Mouse (Mus musculus) limb, embryonic 11.5 days (tissue): ENCODE measurements around the gene Dpp7. TPM values are rescaled to one million over a fixed set of nuclear protein-coding genes. Genes with fewer than 3 reads are reported as not detected.

ENCODE experiments used
- ATAC-seq: fragments of 200-750 bp; cut with Nextera tagmentation; 2 replicates; pipeline ENCODE4 v1.8.0; 2017; ENCODE audit warnings: low read depth; ENCODE audit not compliant: insufficient number of reproducible peaks, low FRiP score, low TSS enrichment
- DNase-seq: peaks from one replicate; pipeline ENCODE4 v3.0.0-alpha.2; 2015; ENCODE audit warnings: low spot score
- H3K27ac ChIP-seq: fragments of 300-500 bp; sonication (generic); replicated peaks from 2 replicates; pipeline ENCODE4 v1.5.1; 2014; ENCODE audit warnings: low read depth, mild to moderate bottlenecking, low read length
- H3K27me3 ChIP-seq: fragments of 300-500 bp; sonication (generic); 2 replicates; pipeline ENCODE4 v1.6.1; 2014; ENCODE audit warnings: mild to moderate bottlenecking, low read length, mixed read lengths; ENCODE audit not compliant: control insufficient read depth, insufficient read depth
- H3K36me3 ChIP-seq: fragments of 300-500 bp; sonication (generic); 2 replicates; pipeline ENCODE4 v1.6.1; 2014; ENCODE audit warnings: mild to moderate bottlenecking, low read length, moderate library complexity, mixed read lengths; ENCODE audit not compliant: control insufficient read depth, insufficient read depth
- H3K4me1 ChIP-seq: fragments of 300-500 bp; sonication (generic); 2 replicates; pipeline ENCODE4 v1.6.1; 2014; ENCODE audit warnings: low read length, mixed read lengths; ENCODE audit not compliant: control insufficient read depth, insufficient read depth
- H3K4me2 ChIP-seq: fragments of 300-500 bp; sonication (generic); 2 replicates; pipeline ENCODE4 v1.6.1; 2014; ENCODE audit warnings: low read depth, mild to moderate bottlenecking, moderate library complexity; ENCODE audit not compliant: severe bottlenecking
- H3K4me3 ChIP-seq: fragments of 300-500 bp; sonication (generic); 2 replicates; pipeline ENCODE4 v1.5.1; 2014; ENCODE audit warnings: low read depth, low read length
- H3K9ac ChIP-seq: fragments of 300-500 bp; sonication (generic); 2 replicates; pipeline ENCODE4 v1.6.1; 2014; ENCODE audit warnings: mild to moderate bottlenecking, low read length
- H3K9me3 ChIP-seq: fragments of 300-500 bp; sonication (generic); 2 replicates; pipeline ENCODE4 v1.6.1; 2016; ENCODE audit warnings: low read length; ENCODE audit not compliant: control insufficient read depth
- WGBS: fragments of 180-500 bp; shearing (Covaris S2); extraction: QIAGEN DNeasy Blood & Tissue Kit; methylation state at CpG from one replicate; pipeline ENCODE4 v1.1.7; 2014; 5-methylcytosine and 5-hydroxymethylcytosine counted together
- polyA plus RNA-seq: library from polyadenylated mRNA; unstranded; fragments of >200 nt; fragmentation: Nextera tagmentation; extraction: Ambion mirVana; gene quantifications from 2 replicates; pipeline ENCODE4 v1.2.1, GENCODE M21; 2014

Gene Dpp7
- polyA plus RNA-seq, 1 experiment from 2014 or later = 16.6 TPM

DNA sequence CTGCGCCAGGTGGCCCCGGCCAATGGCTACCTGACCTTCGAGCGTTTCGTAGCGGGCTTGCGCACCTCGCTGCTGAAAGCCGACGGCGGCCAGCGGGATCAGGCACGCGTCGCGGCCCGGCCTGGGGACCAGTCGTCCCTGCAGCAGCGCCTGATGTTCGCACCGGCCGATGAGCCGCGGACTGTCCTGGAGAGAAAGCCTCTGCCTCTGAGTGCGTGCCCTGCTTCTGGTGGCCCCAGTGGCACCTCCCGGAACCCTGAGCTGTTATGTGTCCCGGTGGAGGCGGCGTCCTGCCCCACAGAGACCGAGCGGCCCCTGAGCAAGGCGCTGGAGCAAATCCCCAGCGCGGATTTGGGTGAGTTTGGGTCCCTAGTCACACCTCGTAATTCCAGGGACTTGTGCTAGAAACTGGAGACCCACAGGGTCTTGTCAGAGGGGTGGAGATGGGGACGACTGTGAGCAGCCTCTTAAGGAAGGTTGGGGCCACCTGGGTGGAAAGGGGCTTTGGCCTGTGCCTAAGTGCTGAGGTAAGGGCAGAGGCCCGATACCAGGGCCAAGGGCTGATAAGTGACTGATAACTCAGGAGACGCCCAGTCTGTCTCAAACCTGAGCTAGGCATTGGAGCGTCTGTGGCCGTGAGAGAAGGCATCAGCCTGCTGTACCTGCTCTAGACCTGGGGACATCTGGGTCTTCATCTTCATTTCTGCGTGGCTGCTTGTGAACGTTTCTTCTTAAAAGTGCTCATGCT lies 16.7 kb upstream of the Dpp7 start:
- 3% methylated on average over 42 of the region's 42 CpGs for WGBS
- Histone ChIP-seq H3K4me3 (peak overlapping the region; percentile 72), H3K4me1 (peaks cover 21% of the 10 kb centered on the region), H3K27me3 (no peaks in the 10 kb centered on the region), H3K36me3 (peaks cover 18% of the 10 kb centered on the region), H3K9me3 (no peaks in the 10 kb centered on the region), H3K27ac (no peak overlapping the region), H3K9ac (peak overlapping the region; percentile 77), H3K4me2 (peak overlapping the region; percentile 93)
- DNase-seq = no peak
- no peak for ATAC-seq

DNA sequence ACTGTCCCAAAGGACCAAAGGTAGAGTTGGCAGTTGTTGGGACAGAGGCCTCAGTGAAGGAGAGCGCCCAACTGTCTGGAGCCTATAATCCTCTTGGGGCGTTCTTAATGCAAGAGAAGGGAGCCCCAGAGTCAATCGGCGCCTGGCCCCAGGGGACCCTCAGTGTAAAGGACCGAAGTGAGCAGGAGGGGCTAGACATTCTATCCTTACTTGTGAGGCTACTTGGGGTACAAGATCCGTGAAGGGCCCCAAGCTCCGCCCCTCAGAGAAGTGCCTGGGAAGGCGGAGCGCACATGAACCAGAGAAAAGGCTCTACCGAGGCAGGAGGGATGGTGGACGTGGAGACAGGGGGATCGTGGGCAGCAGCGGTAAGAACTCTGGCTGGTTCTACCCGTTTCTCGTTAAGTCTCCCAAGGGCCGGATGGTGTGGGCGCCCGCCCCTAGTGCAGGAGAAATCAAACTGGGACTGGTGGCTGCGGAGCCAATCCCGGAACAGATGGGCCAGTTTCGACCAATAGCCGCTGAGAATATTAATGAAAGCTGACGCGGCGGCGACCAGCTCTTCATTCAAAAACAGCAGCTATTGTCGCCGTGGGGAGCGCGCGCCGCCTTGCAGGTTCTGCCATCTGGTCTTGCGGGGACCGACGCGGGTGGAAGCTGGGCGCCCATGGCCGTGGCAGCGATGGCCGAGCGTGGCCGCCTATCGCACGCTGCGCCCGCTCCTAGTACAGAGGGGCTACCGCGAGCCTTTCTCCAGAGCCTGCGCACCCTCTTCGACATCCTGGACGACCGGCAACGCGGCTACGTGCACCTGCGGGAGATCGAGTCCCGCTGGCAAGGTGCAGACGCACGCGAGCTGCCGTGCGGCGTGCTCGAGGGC lies 15.8 kb upstream of the Dpp7 start, which contains the start of gene Sapcd2:
Gene Sapcd2, plus strand, starts transcription at position 558 of the 880 bp plus-strand sequence.
- Histone ChIP-seq H3K9ac (peak within 1 kb of the TSS; percentile 77), H3K27ac (peak within 1 kb of the TSS; percentile 85), H3K4me1 (peaks cover 21% of the 10 kb centered on the region), H3K4me3 (peak within 1 kb of the TSS; percentile 72), H3K36me3 (peaks cover 13% of the 10 kb centered on the region), H3K4me2 (peak within 1 kb of the TSS; percentile 93), H3K27me3 (no peaks in the 10 kb centered on the region), H3K9me3 (no peaks in the 10 kb centered on the region)
- under 1% methylated on average over 65 of the region's 65 CpGs for WGBS
- DNase-seq (peak; percentile 93), ATAC-seq (peak; percentile 89)

DNA sequence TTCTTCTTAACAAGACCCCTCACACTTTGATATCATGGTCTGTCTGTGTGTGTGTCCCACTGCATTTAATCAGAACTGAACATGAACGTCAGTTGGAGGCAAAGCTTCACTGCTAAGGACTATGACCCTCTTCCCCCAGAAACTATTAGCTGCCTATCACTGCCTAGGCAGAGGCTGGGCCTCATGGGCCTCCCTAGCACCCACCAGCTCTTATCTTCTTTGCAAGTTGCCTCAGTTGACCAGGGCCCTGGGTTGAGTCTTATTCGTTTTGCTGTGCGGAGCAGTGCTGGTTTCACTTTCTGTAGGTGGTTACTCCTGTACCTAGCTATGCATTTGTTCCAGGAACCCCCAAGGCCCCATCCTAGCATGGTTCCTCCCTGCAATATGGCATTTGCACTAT lies 13.8 kb upstream of the Dpp7 start:
- WGBS = 86% methylated on average over 3 of the region's 3 CpGs
- Histone ChIP-seq H3K4me3 (no peak overlapping the region), H3K36me3 (peaks cover 3% of the 10 kb centered on the region), H3K27me3 (peaks cover 8% of the 10 kb centered on the region), H3K9me3 (no peaks in the 10 kb centered on the region), H3K9ac (no peak overlapping the region), H3K4me2 (no peak overlapping the region), H3K27ac (no peak overlapping the region), H3K4me1 (peaks cover 24% of the 10 kb centered on the region)
- DNase-seq (no peak), ATAC-seq (no peak)

DNA sequence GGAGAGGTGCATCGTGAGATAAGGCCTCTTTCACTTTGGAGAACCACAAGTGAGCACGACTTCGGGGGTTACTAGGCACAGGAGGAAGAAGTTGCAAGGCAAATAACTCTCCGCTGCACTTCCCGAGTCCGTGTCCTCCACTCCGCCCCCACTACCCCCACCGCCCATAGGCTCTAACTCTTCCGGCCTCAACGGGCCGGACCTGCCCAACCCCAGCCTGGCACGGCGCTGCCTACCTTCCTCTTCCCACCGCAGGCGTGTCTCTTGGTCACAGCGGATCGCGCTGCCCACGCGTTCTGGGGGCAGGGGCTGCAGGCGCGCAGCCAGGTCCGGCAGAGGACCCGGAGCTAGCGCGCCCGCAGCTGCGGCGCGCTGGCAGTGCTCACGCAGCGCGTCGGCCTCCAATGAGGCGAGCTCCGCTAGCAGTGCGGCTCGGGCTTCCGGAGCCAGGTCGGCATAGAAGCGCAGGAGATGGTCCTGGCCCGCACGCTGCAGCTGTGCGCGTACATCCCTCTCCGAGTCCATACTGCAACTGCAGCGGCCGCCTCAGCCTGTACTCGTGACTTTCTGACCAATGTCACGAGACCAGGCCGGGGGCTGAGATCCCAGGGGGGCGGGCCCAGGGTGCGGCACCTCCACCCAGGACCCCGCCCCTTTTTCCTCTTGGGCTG lies 9.1 kb upstream of the Dpp7 start, which contains the start of gene Uap1l1:
Gene Uap1l1, minus strand, starts transcription at position 592 of the 671 bp plus-strand sequence.
- DNase-seq (peak; percentile 79), ATAC-seq (peak; percentile 58; the same call in 1 of the 2 replicates)
- Histone ChIP-seq H3K27ac (no peak within 1 kb of the TSS), H3K4me1 (0 out of 2 replicates have a peak, but pooled peaks cover 3% of the 10 kb centered on the region), H3K9ac (peak within 1 kb of the TSS; percentile 73), H3K27me3 (peaks cover 18% of the 10 kb centered on the region), H3K36me3 (no peaks in the 10 kb centered on the region; the same call in 1 of the 2 replicates), H3K9me3 (no peaks in the 10 kb centered on the region), H3K4me3 (peak within 1 kb of the TSS; percentile 56), H3K4me2 (peak within 1 kb of the TSS; percentile 99)
- WGBS = under 1% methylated on average over 54 of the region's 54 CpGs

DNA sequence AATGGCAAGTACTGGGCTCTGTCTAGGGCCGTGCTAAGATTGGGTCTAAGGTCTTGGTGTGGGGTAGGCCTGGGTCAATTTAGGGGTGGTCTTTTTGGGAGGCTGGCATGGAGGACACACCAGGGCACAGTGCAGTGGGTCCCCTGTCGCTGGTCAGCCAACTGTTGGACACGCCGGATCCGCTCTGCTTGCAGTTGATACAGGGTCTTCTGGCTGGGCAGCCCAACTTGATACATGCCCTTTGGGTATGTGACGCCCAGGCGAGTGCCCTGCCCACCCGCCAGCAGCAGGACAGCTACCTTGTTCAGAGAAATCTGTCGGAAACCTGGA lies 8.6 kb upstream of the Dpp7 start:
- no peaks in the 10 kb centered on the region; the same call in 1 of the 2 replicates for H3K36me3 ChIP-seq
- ATAC-seq (0 out of 2 replicates have a peak, but pooled peaks have one; percentile 49), DNase-seq (no peak)
- H3K9ac ChIP-seq = no peak overlapping the region; the same call in 1 of the 2 replicates
- H3K27me3 ChIP-seq = peaks cover 18% of the 10 kb centered on the region
- H3K4me3 ChIP-seq = peak overlapping the region; percentile 56
- H3K27ac ChIP-seq = no peak overlapping the region
- 21% methylated on average over 9 of the region's 9 CpGs for WGBS
- peak overlapping the region; percentile 99 for H3K4me2 ChIP-seq
- H3K4me1 ChIP-seq = 0 out of 2 replicates have a peak, but pooled peaks cover 3% of the 10 kb centered on the region
- no peaks in the 10 kb centered on the region for H3K9me3 ChIP-seq

DNA sequence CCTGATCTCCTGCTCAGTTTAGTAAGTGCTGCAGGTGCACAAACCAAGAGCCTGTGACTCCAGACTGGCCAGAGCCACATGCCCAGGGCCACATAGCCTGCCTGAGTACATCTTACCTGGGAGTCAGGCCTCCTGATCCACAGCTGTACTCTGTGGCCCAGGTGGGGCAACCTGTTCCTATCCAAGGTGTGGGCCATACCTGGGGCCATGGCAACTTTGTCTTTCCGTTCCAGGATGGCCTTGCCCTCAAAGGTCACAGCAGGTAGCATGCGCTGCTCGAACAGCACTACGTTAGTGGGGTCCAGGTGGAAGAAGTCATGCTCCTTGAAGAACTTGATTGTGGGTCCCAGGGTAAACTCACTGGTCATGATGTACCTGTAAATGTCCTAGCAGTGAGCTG lies 8.2 kb upstream of the Dpp7 start:
- H3K9me3 ChIP-seq = no peaks in the 10 kb centered on the region
- H3K4me1 ChIP-seq = 0 out of 2 replicates have a peak, but pooled peaks cover 3% of the 10 kb centered on the region
- ATAC-seq (no peak), DNase-seq (no peak)
- 88% methylated on average over 4 of the region's 4 CpGs for WGBS
- no peaks in the 10 kb centered on the region; the same call in 1 of the 2 replicates for H3K36me3 ChIP-seq
- no peak overlapping the region for H3K27ac ChIP-seq
- no peak overlapping the region for H3K4me2 ChIP-seq
- H3K27me3 ChIP-seq = peaks cover 18% of the 10 kb centered on the region
- no peak overlapping the region for H3K4me3 ChIP-seq
- no peak overlapping the region for H3K9ac ChIP-seq

DNA sequence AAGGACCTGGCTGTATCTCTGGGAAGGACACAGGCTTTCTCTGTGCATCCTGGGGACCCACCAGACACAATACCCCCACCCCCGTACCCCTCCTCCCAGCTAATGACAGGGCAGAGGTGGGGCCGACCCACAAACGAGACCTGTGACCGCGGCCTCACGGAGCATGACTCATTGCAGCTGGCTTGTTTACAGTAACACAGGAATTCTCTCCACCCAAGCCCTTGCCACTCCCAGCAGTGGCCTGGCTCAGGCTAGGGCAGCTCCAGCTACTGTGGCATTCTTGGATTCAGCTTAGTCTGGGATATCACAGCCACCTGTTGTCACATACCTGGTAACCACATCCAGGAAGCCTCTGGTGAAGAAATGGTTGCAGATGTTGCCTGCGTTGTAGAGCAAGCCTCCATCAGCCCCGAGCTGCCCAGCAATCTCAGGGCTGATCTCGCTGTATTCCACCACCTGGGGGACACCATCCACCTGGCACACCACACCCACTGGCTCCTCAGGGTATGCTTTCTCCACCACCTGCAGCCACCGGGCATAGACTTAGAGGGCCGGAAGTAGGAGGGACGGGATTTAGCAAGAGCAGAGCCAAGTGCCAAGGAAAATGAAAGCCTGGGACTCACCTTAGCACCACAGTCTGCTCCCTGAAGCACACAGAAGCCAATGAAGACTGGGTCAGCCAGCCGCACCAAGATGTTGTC lies 7.5 kb upstream of the Dpp7 start:
- H3K4me1 ChIP-seq = 0 out of 2 replicates have a peak, but pooled peaks cover 3% of the 10 kb centered on the region
- no peaks in the 10 kb centered on the region; the same call in 1 of the 2 replicates for H3K36me3 ChIP-seq
- no peak overlapping the region for H3K27ac ChIP-seq
- DNase-seq = no peak
- H3K4me2 ChIP-seq = no peak overlapping the region
- H3K9me3 ChIP-seq = no peaks in the 10 kb centered on the region
- no peak for ATAC-seq
- no peak overlapping the region for H3K4me3 ChIP-seq
- H3K27me3 ChIP-seq = peaks cover 18% of the 10 kb centered on the region
- H3K9ac ChIP-seq = no peak overlapping the region
- WGBS = 64% methylated on average over 13 of the region's 13 CpGs
